Mouse (Mus musculus) activated CD4-positive, CD25-positive, alpha-beta regulatory T cell (primary cell): ENCODE measurements around the gene Sertad2. TPM values are rescaled to one million over a fixed set of nuclear protein-coding genes. Genes with fewer than 3 reads are reported as not detected.

ENCODE experiments used
- polyA plus RNA-seq, 2 experiments: library from polyadenylated mRNA; unstranded; fragments of 100-300 nt; shearing (Covaris generic); gene quantifications; one replicate each; pipeline ENCODE4 v1.2.1; 2017

Gene Sertad2
- 10 to 100 TPM; 24.2 to 26.8 TPM for polyA plus RNA-seq

GRCm38 (mm10) chr11:20542739-20543452 is at the start of gene Sertad2:
Sertad2 (plus strand) TSS chr11:20543253.

Other genes starting within 250 kb of the Sertad2 start
- under 1 TPM; 0.67 to 0.77 TPM for gene Slc1a4, start 210.5 kb upstream of the Sertad2 start, polyA plus RNA-seq
- 10 to 100 TPM; 48.3 to 59.6 TPM for gene Aftph, start 198.3 kb downstream of the Sertad2 start, polyA plus RNA-seq